Mouse (Mus musculus): ENCODE data around the gene Aig1.

Gene Aig1

GRCm38 (mm10) chr10:13702688-13703087, 166.1 kb downstream of the Aig1 start:
- no peak for DNase-seq (ENCODE audit: low spot score in 2 of 2)

- DNase-seq (ENCODE audit: low spot score in 2 of 2): no peak
Observed at GRCm38 (mm10) chr10:13702043-13702442, 166.7 kb downstream of the Aig1 start.

GRCm38 (mm10) chr10:13696326-13696725, 172.5 kb downstream of the Aig1 start:
- DNase-seq (ENCODE audit: low spot score in 2 of 2): no peak

GRCm38 (mm10) chr10:13693276-13693675, 175.5 kb downstream of the Aig1 start:
- no peak for DNase-seq (ENCODE audit: low spot score in 2 of 2)

DNA sequence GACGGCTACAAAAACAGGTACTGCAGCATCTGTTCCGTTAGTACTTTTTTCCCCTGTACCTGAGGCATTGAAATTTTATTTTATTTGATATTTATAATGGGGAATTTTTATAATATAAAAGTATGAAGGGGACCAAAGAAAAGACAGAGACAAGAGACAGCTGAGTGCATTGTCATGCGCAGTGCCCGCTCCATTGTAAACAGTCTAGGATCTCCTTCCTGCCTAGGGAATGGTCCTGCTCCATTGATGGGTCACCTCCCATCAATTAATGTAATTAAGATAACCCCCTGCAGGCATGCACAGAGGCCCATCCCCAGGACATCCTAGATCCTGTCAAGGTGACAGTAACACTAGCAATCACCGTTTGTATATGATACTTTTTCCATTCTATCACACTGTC, 178.0 kb downstream of the Aig1 start:
- DNase-seq (ENCODE audit: low spot score in 2 of 2): no peak

- DNase-seq (ENCODE audit: low spot score in 2 of 2): no peak
Observed at GRCm38 (mm10) chr10:13689841-13690590, 178.8 kb downstream of the Aig1 start.

DNA sequence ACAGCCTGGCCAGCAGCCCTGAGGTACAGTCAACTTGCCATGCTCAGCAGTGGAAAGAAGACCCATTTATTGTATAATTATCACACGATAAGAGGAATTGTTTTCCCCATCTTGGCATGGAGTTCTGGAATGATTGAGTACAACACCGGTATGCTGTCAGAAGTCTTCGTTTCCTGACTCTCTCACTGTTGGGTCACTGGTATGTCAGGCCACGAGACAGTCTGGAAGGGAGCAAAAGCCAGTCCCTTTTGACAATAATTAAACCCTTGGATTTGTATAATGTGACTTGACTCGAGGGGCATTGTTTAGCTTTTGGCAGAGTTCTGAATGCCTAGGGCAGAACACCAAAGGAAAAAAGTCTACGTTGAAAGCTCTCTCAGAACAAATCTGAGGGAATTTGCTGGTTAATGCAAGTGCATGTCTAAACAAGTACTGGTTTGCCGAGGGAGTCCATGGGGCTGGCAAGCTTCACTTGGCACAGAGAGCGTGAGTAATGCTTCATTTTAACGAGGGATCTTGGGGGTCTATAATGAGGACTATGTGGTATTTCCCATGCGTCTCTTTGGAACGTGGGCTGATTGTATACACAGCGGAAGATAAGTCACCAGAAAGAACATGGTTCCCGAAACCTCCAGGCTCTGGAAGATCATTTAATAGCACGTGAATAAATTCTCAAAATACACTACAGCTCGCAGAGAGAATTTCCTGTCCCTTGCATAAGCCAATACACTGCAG, 180.2 kb downstream of the Aig1 start:
- DNase-seq (ENCODE audit: low spot score in 2 of 2): no peak

- no peak for DNase-seq (ENCODE audit: low spot score in 2 of 2)
Observed at GRCm38 (mm10) chr10:13687182-13687810, 181.5 kb downstream of the Aig1 start.

DNA sequence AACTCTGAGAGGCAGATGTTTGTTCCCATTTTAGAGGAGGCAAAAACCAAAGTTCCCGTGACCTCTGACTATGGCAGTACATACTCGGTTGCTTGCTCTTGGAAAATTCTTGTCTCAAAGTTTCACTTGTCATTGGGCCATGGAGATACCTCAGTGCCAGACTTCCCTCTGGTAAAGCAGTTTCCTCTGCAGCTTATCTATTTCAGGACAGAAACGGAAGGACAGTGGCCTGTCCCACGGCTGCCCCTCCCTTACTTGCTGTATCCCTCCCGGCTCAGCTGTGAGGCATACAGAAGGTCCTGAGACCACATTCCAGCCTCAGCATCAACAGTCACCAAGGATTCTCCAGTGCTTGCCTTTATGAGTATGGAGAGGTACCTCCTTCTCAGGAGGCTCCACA, 182.7 kb downstream of the Aig1 start:
- DNase-seq (ENCODE audit: low spot score in 2 of 2): peak; percentile 31 to 38

DNA sequence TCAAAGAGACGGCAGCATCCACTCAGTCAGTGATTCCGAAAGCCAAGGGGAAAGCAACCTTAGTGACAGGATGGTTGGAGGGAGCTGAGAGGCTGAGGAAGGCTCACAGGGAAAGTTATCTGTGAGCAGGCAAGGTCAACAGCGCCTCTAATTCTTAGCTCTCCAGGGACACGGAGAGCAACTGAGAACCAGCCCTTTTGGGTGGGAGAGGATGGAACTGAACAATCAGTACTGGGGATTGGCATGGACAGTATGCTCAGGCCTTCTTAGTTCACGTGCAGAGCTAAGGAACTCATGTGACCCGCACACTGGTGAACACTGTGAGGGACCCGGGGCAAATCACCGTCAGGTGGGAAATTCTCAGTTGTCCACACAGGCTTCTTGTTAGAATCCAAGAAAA, 183.4 kb downstream of the Aig1 start:
- no peak for DNase-seq (ENCODE audit: low spot score in 2 of 2)

DNA sequence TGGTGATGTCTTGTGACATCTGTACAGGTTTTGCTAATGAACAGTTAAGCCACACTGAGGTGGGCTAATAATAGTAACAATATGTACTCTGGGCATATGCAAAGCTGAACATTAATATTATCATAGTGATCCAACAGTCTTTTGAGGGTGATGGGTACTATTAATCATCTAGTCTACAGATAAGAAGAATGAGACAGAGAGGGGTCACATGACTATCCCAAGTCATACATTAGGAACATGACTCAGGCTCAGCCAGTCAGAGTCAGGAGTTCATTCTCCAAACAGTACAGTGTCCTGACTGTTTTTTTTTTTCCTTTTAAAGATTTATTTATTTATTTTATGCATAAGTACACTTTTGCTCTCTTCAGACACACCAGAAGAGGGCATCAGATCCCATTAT, 184.3 kb downstream of the Aig1 start:
- DNase-seq (ENCODE audit: low spot score in 2 of 2): no peak

DNA sequence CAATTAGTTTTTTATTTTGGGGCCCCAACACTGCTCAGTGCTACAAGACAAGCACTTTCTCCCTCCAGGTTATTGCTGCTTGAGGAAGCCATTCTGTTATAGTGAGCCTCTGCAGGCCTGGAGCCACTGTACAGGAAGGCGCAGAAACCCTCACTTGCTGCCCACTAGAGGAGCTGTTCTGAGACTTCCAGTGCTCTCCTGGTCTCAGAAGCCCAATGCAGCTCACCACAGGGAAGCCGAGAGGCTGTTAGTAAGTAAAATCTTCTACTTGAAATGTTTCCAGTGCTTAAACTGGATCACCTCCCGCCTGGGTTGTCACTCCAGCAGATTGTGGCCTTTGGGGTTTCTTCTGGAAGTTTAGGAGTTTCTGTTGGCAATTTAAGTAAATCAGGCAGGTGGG, 186.2 kb downstream of the Aig1 start:
- DNase-seq (ENCODE audit: low spot score in 2 of 2): peak; percentile 46 to 47

DNA sequence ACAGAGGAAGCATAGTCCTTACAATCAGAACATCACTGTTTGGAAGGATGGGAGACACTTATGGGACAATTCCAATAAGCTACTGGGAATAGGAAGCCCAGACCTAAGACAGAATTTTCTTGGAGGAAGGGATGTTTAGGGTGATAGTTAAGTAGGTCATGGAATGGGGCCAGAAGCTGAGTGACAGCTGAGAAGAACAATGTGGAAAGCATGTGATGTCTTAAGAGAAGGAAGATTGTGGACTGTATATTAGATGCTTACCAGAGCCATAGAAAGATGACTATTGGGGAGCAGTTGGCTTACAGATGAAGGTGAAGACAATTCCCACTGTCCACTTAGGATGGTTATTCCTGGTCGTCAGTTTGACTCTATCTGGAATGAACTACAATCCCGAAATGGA, 191.3 kb downstream of the Aig1 start:
- DNase-seq (ENCODE audit: low spot score in 2 of 2): no peak

GRCm38 (mm10) chr10:13675033-13675379, 193.8 kb downstream of the Aig1 start:
- no peak for DNase-seq (ENCODE audit: low spot score in 2 of 2)

DNA sequence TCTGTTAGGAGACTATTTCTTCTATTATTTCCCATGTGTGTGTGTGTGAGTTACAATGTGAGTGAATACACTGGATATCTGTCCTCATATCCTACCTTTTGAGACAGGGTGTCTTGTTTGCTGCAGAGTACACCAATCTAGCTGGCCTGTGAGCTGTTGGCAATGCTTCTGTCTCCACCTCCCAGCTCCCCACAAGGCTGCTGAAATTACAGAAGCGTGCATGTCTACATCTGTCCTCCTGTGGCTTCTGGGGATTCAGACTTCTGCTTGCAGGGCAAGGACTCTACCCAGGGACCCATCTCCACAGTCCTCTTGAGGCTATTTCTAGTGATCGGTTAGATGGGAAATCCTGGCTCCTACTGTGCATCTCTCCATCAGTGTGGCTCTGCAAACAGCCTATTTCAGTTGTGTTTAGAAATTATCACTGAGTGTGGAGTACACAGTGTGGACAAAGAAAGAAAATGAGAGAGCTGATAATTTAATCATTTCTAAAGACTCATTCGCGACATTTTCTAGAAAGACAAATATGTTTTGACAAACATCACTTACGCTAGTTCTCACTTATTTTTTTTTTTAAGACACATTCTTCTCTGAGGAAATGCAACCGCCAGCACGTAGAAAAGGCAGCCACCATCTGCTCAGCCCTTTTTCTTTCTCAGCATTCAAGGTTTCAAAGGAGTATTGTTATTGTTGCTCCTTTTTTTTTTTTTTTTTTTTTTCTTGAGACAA, 194.3 kb downstream of the Aig1 start:
- DNase-seq (ENCODE audit: low spot score in 2 of 2): peak; percentile 34 to 59

DNA sequence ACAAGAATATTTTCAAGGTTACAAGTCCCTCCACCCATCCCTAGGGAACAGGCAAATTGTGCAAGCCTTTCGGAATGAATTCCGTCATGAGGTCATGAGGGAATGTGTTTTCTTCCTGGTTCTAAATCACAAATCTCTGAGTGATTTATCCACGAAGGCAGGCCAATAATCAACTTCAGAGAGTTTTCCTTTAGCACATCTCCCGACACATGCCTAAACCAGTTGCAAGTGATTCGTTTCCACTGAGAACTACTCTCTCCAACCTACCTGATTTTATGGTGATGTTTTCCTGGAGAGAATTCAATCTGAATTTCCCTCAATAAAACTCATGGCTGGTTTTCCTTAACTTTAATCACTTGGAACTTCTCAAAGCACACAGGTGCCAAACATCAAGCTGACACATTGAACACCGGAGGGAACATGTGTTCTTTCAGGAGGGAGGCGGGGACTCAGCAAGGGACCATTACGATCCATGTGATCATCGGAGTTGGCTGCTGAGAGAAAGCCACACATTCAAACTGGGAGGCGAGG, 201.5 kb downstream of the Aig1 start:
- no peak for DNase-seq (ENCODE audit: low spot score in 2 of 2)

DNA sequence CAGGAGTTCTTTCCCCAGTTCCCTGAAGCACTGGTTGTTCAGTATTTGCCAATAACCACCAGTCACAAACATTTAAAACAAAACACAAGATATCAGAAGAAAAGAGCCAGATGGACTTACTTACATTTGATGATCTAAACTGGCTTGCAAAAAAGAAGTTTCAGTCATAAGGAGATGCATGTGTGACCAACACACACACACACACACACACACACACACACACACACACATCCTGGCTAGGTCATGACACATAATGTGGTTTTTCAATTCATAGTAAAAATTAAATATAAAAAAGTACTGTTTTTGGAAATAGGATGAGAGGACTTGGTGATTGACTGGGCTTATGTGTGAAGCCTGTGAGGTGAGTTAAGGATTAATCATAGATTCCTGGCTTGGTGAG, 205.3 kb downstream of the Aig1 start:
- DNase-seq (ENCODE audit: low spot score in 2 of 2): no peak

DNA sequence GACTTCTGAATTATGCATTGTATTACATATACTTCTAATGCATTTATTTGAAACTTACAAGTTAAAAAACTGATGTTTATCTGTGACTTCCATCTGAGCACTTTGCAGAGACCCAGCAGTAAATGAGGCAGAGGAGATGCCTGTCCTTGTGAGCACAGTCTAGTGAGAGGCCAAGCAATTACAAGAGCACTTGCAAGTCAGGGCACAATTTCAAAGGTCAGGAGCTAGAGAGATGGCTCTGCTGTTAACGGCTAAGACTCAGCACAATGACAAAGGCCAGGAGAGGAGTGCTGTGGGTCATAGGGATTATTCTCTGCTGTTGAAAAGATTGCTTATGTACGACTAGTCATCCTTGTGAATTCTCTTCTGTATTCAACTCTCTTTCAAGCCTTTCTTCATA, 209.0 kb downstream of the Aig1 start:
- no peak for DNase-seq (ENCODE audit: low spot score in 2 of 2)

- DNase-seq (ENCODE audit: low spot score in 2 of 2): no peak
Observed at GRCm38 (mm10) chr10:13653739-13654462, 214.9 kb downstream of the Aig1 start.

- DNase-seq (ENCODE audit: low spot score in 2 of 2): no peak
Observed at GRCm38 (mm10) chr10:13653326-13653725, 215.5 kb downstream of the Aig1 start.

DNA sequence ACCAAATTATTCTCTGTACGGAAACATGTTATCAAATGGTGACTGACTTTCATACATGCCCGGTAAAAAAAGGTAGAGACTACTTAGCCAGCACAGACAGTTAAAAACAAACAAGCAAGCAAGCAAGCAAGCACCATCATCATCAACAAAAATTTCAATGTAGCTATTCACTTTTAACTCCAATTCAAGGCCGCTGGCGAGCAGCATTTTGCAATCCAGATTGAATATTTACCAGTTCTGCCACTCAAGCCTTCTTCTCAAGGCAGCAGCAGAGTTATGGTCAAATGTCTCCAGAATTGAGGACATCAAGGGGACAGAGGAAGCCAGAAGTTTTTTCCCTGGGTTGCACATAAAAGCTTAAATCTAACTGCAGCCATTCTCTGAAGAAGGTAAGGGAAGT, 216.7 kb downstream of the Aig1 start:
- no peak for DNase-seq (ENCODE audit: low spot score in 2 of 2)

Data from right cerebral cortex, postnatal 10 days (tissue).